Mouse (Mus musculus) ES-E14 (cell line): ENCODE data around the gene Sox5. TPM values are rescaled to one million over a fixed set of nuclear protein-coding genes. Genes with fewer than 3 reads are reported as not detected.

Source experiments
- DNase-seq: peaks from one replicate; pipeline ENCODE4 v3.0.0-alpha.2; 2013; ENCODE audit warnings: low read depth, low spot score
- H3K27ac ChIP-seq: 2 replicates; pipeline ENCODE4 v1.5.1; 2012; ENCODE audit warnings: low read depth, mild to moderate bottlenecking, low read length, moderate library complexity, mixed read lengths; ENCODE audit not compliant: poor library complexity, insufficient read depth, severe bottlenecking
- H3K36me3 ChIP-seq: 2 replicates; pipeline ENCODE4 v1.6.1; 2012; ENCODE audit warnings: mild to moderate bottlenecking, low read length, moderate library complexity, mixed read lengths; ENCODE audit not compliant: control insufficient read depth, poor library complexity, insufficient read depth, severe bottlenecking
- H3K4me1 ChIP-seq, 2 experiments: fragments of 150-350 bp in 1 of 2; sonication (generic) in 1 of 2; 2 replicates each; pipeline ENCODE4 v1.6.1; 2012; ENCODE audit warnings: low read length in 2 of 2, mild to moderate bottlenecking in 1 of 2, mixed read lengths in 1 of 2; ENCODE audit not compliant: control insufficient read depth in 2 of 2, insufficient read depth in 2 of 2, poor library complexity in 1 of 2
- H3K4me3 ChIP-seq, 2 experiments: fragments of 150-350 bp in 1 of 2; sonication (generic) in 1 of 2; 2 replicates each; pipeline ENCODE4 v1.5.1; 2012; ENCODE audit warnings: low read length in 2 of 2, low read depth in 1 of 2, mild to moderate bottlenecking in 1 of 2, mixed read lengths in 1 of 2; ENCODE audit not compliant: insufficient read depth in 1 of 2, poor library complexity in 1 of 2, severe bottlenecking in 1 of 2
- H3K9ac ChIP-seq: 2 replicates; pipeline ENCODE4 v1.6.1; 2012; ENCODE audit warnings: low read depth, mild to moderate bottlenecking, low read length, mixed read lengths; ENCODE audit not compliant: poor library complexity, insufficient read depth, severe bottlenecking
- H3K9me3 ChIP-seq: fragments of 150-350 bp; sonication (generic); 2 replicates; pipeline ENCODE4 v1.6.1; 2012; ENCODE audit warnings: low read depth, mild to moderate bottlenecking, low read length; ENCODE audit not compliant: control insufficient read depth, insufficient read depth
- CHD2 ChIP-seq: IDR thresholded peaks from 2 replicates; pipeline ENCODE4 v1.6.1; 2014; ENCODE audit warnings: mild to moderate bottlenecking, low read depth, low read length, inconsistent platforms
- HCFC1 ChIP-seq: IDR thresholded peaks from 2 replicates; pipeline ENCODE4 v1.6.1; 2012; ENCODE audit warnings: low read length, inconsistent platforms, borderline replicate concordance; ENCODE audit not compliant: insufficient read depth
- MAFK ChIP-seq: IDR thresholded peaks from 2 replicates; pipeline ENCODE4 v1.6.1; 2014; ENCODE audit warnings: mild to moderate bottlenecking, low read depth, low read length, inconsistent platforms; ENCODE audit not compliant: insufficient read depth
- ZC3H11A ChIP-seq: IDR thresholded peaks from 2 replicates; pipeline ENCODE4 v1.6.1; 2012; ENCODE audit warnings: low read depth, mild to moderate bottlenecking, inconsistent platforms, low read length, borderline replicate concordance
- ZNF384 ChIP-seq: IDR thresholded peaks from 2 replicates; pipeline ENCODE4 v1.6.1; 2012; ENCODE audit warnings: low read depth, low read length, inconsistent platforms
- in situ Hi-C, 2 experiments: fragments of 600-800 bp; cut with MboI; formaldehyde crosslinking; loops; one replicate each; pipeline ENCODE4 v1.15.1; 2025; ENCODE audit warnings: low sequenced_read_pairs in 2 of 2, inconsistent platforms in 1 of 2; ENCODE audit not compliant: unreplicated experiment in 2 of 2
- total RNA-seq: library from RNA; depleted of rRNA; stranded (reverse); fragments of 300-350 nt; gene quantifications from 2 replicates; pipeline ENCODE4 v1.2.3, GENCODE M21; 2012

Sox5 gene
- total RNA-seq, 1 experiment: 0.36 TPM

- H3K36me3 ChIP-seq: no peaks in the 10 kb centered on the region
- H3K4me1 ChIP-seq: no peaks in the 10 kb centered on the region
- H3K9ac ChIP-seq: no peak overlapping the region
- no peaks in the 10 kb centered on the region for H3K9me3 ChIP-seq
- H3K27ac ChIP-seq: no peak overlapping the region
- in situ Hi-C loops: no loop called here
- no peak for DNase-seq
- no peak overlapping the region for H3K4me3 ChIP-seq
- no peak for TF ChIP-seq HCFC1
These were observed 221.6 kb downstream of the Sox5 start for GRCm38 (mm10) chr6:144560211-144560610.

- Histone ChIP-seq H3K36me3 (no peaks in the 10 kb centered on the region), H3K4me3 (no peak overlapping the region), H3K4me1 (no peaks in the 10 kb centered on the region), H3K9ac (no peak overlapping the region), H3K27ac (no peak overlapping the region), H3K9me3 (no peaks in the 10 kb centered on the region)
- TF ChIP-seq ZC3H11A (no peak), CHD2 (no peak), MAFK (no peak), ZNF384 (no peak), HCFC1 (no peak)
- no peak for DNase-seq
- in situ Hi-C loops: no loop called here
These were observed 228.3 kb downstream of the Sox5 start for GRCm38 (mm10) chr6:144553476-144553875.

- Histone ChIP-seq H3K9ac (no peak overlapping the region), H3K27ac (no peak overlapping the region), H3K4me1 (no peaks in the 10 kb centered on the region), H3K9me3 (no peaks in the 10 kb centered on the region), H3K4me3 (no peak overlapping the region), H3K36me3 (no peaks in the 10 kb centered on the region)
- 0 out of 2 replicates have a peak, but pooled peaks have one; percentile 27 for TF ChIP-seq ZC3H11A
- TF ChIP-seq MAFK: no peak
- DNase-seq: no peak
- in situ Hi-C loops: no loop called here
These were observed 232.8 kb downstream of the Sox5 start for GRCm38 (mm10) chr6:144548991-144549390.

- Histone ChIP-seq H3K9me3 (no peaks in the 10 kb centered on the region), H3K9ac (no peak overlapping the region), H3K4me3 (no peak overlapping the region), H3K27ac (no peak overlapping the region), H3K4me1 (no peaks in the 10 kb centered on the region), H3K36me3 (no peaks in the 10 kb centered on the region)
- TF ChIP-seq CHD2 (no peak), ZNF384 (no peak), ZC3H11A (no peak), MAFK (no peak), HCFC1 (no peak)
- in situ Hi-C loops: no loop called here
- DNase-seq: peak; percentile 30
These were observed 234.6 kb downstream of the Sox5 start for GRCm38 (mm10) chr6:144547141-144547540.

GRCm38 (mm10) chr6:144545549-144545948 is 236.2 kb downstream of the Sox5 start:
- H3K27ac ChIP-seq: no peak overlapping the region
- in situ Hi-C loops: no loop called here

More at GRCm38 (mm10) chr6:144545549-144545948, 236.2 kb downstream of the Sox5 start:
- H3K9ac ChIP-seq: no peak overlapping the region
- no peaks in the 10 kb centered on the region for H3K4me1 ChIP-seq
- H3K4me3 ChIP-seq: no peak overlapping the region
- H3K9me3 ChIP-seq: no peaks in the 10 kb centered on the region
- H3K36me3 ChIP-seq: no peaks in the 10 kb centered on the region
- no peak for DNase-seq
- TF ChIP-seq ZNF384 (no peak), ZC3H11A (no peak), CHD2 (no peak), MAFK (no peak), HCFC1 (no peak)
